Mouse (Mus musculus) layer of hippocampus, postnatal 10 days (tissue): ENCODE results near the gene Gm49396. TPM values are rescaled to one million over a fixed set of nuclear protein-coding genes. Genes with fewer than 3 reads are reported as not detected.
A peak's percentile ranks its signal among the peaks of the same experiment; 100 is the strongest.

Source experiments
- DNase-seq, 2 experiments: peaks; one replicate each; pipeline ENCODE4 v3.0.0; 2021; ENCODE audit warnings: low spot score in 2 of 2
- total RNA-seq, 2 experiments: library from RNA; stranded (reverse); gene quantifications; 2 replicates each; pipeline ENCODE4 v1.2.3; 2021

The Gm49396 gene
- total RNA-seq, 2 experiments from 2014 or later, result 4.8 to 5.8 TPM

DNA sequence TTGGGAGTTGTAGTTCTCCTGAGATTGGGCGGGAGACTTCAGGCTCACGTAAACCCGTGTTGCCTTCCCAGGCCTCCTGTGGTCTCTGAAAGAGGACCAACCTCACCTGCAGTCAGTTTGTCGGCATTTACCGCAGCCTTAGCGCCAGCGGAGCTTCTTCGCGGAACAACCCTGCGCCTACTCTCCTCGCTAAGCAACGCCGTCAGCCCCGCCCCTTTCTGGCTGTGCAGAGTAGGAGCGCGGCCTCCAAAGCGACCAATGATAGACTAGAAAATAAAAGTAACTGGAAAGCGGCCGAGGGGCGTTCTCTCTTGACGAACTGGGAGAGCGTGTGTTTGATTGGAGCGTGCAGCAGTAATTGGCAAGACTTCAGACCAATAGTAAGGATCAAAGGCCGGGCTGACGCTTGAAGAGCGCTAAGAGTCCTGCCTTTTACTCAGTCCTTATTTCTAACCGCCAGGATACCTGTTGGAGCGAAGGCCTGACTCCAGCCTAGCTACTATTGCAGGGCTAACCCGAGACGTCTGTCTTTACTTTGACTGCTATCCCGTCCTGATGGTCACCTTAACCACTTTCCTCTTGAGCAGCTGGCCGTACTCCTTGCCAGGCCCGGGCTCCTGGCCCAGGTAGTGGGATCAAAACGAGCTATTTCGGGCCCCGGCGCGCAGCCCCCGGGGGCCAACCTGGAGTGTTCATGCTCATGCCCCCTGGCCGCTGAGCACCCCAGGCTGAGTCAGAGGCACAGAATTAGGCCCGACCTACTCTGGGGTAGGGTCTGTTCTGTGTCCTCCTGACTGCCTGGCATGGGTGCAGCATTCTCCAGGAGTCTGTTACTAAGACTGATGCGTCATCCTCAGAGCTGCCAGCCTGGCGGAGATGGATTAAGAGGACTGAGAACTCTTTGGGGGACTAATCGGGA is 10.8 kb upstream of the Gm49396 start, which contains the start of the genes Hspb6 and Proser3:
Hspb6 (plus strand) TSS at position 77 of the 919 bp plus-strand sequence.
Proser3 (minus strand) TSS at position 198 of the 919 bp plus-strand sequence.
- peak; percentile 95 to 97 for DNase-seq

DNA sequence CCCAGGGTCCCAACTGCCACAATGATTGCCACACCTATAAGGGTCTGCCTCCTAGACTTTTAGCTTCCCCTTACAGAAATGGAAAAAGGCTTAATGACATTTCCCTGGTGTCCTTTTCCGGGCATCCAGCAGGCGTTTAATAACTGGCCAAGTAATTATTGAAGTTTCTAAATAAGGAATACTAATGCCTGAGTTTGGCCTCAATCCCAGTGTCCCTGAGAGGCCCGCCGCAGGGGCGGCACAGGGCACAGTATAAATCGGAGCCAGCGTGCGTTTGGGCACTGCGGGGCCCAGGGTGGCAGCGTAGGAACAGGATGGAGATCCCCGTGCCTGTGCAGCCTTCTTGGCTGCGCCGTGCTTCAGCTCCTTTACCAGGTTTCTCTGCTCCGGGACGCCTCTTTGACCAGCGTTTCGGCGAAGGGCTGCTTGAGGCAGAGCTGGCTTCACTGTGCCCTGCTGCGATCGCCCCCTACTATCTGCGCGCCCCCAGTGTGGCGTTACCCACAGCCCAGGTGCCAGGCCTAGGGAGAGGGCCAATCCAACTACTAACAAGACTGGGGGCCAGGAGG is 10.0 kb upstream of the Gm49396 start:
- peak; percentile 37 to 56 for DNase-seq

DNA sequence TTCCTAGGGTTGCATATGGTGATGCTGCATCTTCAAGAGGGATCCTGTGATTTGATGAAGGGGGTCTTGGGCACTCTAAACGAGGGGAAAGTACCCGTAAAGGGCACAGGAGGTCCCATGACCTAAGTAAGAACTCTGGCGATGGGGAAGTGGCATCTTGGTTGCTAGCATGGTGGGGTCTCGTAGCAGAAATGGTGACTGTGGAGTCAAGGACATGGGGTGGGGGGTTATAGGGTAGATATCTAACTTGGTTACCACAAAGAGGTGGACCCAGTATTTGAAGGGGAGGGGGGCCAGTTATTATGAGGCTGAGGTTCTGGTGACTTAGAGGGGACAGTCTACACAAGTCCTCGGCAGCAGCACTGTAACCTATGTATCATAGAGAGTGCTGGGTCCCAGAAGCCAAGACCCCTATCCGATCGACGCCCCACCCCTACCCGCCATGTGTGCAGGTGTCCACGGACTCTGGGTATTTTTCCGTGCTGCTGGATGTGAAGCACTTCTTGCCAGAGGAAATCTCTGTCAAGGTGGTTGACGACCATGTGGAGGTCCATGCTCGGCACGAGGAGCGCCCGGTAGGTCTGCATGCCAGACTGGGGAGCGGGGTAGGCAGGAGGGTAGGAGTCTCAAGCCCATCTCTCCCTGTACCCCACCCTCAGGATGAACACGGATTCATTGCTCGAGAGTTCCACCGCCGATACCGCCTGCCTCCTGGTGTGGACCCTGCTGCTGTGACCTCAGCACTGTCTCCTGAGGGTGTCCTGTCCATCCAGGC is 9.1 kb upstream of the Gm49396 start:
- DNase-seq, result no peak

DNA sequence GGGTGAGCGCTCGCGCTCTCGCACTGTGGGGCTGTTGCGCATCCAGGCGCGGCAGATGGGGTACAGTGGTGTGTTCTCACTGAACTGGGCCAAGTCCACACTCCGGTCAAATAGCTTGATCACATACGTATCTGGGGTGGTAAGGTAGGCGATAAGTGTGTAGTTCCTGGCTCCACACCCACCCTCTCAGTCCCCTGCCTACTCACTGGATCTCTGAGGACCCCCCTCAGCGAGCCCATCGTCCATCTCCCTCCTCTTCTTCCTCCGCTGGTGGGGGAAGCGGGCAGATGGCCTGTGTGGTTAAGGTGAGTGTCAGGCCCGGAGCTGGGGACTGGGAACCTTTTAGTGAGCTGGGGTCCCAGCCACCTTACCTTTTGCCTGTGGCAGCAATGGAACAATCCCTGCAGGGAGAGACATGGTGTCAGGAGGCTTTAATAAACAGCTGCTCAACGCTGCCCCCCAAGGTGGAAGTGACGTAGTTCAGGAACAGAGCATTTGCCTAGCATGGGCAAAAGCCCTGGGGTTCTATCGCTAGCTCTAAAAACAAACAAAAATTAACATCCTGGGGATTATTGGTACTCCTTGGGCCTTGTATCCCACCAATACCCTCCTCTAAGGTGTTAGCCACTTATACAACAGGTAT is 6.1 kb upstream of the Gm49396 start:
- DNase-seq, result no peak

DNA sequence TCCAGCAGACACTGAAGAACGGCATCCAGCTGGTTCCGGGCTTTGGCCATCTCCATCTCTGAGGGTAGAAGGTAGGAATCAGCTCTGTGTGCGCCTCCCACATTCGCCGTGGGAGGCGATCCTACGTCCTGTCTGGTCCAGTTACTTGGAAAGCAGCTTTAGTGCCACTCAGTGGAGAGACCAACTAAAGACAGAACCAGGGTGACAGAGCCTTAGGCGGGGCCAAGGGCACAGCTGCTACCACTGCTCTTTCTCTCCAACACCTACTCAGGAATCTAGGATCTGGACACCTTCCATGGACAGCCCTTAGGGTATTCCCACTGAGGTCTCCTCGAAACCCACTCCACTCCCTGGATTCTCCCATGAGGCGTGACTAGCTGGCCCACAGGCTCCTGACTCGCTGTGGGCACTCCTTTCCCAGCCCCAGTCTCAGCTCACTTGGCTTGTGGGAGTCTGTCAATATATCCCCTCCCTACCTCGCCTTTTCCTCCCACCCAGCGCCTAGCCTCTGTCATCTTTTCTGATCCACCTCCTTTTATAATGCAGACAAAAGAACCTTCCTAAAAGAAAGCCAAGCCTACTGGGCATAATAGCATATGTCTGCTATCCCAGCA is 5.1 kb upstream of the Gm49396 start:
- no peak for DNase-seq

DNA sequence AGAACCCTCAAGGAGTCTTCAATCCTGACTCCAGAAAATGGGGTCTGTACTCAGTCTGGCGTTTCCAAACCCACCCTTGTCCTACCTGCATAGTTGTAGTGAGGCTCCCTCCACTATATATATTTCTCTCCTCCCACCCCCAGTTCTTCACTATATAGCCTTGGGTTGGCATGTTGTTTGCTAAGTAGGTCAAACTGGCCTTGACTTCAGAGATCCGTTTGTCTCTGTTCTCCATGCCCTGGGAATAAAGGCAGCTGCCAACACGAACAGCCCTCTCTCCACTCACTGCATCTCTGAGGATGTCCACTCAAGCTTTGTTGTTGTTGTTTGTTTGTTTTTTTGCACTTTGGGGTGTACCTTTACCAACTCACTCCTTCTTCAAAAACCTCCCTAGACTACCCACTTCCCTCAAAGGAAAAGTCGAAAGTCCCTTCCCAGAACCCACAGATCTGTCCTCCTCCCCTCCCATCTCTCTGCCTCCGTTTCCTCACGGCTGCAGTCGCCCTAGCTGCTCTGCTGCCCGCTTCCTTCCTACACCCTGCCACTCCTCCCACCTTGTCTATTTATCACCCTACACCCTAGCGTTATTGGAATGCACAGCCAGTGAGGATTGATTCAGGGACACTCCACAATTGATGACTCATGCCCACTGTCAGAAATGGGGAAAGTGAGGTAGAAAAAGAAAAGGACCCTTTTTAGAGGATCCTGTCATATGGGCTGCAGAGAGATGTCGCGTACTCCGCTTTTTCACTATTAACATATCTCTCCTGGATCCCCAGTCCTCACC is 4.3 kb upstream of the Gm49396 start:
- DNase-seq, result no peak

DNA sequence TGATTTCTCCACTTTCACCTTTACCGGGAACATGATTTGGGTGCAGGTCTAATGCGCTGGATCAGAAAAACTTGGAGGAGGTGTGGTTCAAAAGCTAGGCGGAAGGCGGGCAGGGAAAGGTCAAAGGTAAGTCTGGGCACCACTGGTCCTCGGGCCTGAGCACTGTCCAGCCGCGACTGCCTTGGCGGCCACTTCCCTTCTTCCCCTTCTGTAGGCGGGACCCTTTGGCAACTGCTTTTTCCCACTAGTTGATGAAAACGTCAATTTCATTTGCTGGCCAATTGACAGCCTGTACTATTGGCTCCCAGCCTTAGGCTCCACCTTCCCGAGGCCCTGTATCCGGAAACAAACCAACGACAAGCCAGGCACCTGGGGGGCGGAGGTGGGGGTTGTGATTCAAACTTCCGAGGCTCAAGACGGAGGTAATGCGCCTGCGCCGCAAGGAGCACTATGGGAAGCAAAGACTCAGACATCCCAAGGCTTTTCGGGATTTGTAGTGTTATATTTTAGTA is 3.6 kb upstream of the Gm49396 start, which contains the start of gene Lin37:
Lin37 (minus strand) TSS at position 396 of the 512 bp plus-strand sequence.
- DNase-seq, result peak; percentile 95 to 96

DNA sequence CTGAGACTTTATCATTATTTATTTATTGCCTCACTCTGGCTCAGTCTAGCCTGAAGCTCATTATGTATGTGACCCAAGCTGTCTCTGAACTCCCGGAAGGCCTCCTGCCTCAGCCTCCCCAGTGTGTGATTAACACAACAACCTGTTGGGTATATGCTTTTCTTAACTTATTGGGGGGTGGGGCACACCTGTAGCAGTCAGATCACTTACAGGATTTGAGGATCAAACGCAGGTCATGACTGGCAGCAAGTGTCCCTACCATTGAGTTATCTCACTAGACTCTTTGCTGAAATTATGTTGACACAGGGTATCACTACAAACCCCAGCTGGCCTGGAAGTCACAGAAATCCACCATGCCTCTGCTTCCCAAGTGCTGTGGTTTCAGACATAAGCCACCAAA is 2.8 kb upstream of the Gm49396 start:
- DNase-seq, result no peak

DNA sequence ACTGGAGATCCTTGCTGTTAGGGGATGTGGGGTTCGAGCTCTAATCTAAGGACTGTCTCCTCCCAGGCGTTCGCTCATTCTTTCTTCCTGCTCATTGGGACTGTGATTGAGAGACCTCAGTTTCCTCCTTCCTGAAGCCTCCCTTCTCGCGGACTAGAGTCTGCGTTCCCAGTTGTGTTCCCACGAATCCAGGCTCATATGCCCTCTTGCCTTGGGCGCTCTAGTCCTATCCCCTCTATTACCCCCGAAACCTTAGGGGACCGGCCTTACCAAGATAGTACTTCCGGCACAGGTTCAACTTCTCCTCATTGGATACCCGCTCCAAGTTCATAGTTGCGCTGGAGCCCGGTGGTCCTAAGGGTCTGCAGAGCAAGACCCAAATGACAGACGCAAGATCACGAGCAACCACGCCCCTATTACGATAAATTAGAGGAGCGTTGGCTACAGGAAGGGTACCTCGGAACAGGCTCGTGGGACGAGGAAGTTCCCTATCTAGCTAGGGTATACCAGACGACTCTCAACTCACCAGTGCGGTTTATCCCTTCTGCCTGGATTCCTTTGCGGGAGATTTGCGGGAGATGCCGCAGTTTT is 523 bp upstream of the Gm49396 start:
- no peak for DNase-seq

DNA sequence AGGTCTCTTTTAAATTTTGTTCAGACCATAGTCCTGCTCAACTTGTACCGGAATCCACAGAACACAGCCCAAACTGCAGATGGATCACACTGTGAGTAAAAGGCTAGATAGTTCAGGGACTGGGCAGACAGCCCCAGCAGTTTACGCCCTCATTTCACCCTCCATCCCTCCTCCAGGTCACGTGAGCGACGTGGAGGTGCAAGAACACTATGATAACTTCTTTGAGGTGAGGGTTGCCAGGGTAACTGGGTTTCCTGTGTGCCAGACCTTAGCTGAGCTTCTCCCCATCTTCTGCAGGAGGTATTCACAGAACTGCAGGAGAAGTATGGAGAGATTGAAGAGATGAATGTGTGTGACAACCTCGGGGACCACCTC is 749 bp downstream of the Gm49396 start:
- DNase-seq, result no peak

DNA sequence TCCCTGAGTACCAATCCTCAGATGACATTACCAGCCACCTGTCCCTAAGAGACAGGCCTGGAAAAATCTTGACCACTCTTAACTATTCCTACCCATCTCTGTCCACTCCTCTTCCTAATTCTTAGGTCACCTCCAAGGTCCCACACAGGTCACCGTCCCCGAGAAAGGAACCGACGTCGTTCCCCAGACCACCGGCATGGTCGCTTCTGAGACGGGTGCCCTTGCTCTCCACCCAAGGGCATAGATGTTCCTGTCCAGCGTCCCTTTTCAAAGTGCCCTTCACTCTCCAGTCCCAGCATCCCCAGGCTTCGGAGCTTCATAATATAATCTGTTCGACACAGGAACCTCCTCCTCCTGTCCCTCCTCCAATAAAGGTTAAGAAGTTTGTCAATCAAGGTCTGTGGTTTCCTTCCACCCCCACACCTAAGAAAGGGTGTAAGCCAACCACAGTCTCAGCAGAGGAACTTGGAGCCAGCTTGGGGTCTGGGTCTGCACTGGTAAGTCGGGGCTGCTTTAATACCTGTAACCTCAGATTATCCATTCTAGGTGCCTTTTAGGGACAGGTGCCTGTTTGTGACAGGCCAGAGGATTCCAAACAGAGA is 1.9 kb downstream of the Gm49396 start, which contains the start of gene Igflr1:
Igflr1 (plus strand) TSS at position 458 of the 602 bp plus-strand sequence.
- DNase-seq, result no peak

DNA sequence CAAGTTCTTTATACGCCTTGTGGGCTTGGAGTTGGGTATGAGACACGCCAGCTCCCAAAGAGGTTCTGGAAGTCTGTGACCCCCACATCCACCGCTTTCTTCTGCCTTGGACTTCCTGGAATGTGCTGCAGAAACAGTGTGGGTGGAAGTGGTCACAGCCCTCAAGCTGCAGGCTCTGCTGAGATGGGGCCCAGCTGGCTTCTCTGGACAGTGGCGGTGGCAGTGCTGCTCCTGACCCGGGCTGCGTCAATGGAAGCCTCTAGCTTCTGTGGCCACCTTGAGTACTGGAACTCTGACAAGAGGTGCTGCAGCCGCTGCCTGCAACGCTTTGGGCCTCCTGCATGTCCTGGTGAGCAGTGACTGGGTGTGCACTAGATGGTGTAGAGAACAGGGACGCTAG is 2.9 kb downstream of the Gm49396 start:
- no peak for DNase-seq

DNA sequence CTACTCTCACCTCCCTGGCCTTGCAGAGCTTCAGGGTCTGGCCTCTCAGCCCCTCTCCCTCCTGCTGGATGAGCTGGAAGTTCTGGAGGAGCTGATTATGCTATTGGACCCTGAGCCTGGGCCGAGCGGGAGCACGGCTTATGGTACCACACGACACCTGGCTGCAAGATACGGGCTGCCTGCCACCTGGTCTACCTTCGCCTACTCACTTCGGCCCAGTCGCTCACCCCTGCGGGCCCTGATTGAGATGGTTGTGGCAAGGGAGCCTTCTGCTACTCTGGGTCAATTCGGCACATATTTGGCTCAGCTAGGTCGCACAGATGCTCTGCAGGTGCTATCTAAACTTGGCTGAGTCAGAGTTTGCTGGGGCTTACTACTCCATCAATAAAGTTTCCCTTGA is 4.4 kb downstream of the Gm49396 start:
- no peak for DNase-seq

DNA sequence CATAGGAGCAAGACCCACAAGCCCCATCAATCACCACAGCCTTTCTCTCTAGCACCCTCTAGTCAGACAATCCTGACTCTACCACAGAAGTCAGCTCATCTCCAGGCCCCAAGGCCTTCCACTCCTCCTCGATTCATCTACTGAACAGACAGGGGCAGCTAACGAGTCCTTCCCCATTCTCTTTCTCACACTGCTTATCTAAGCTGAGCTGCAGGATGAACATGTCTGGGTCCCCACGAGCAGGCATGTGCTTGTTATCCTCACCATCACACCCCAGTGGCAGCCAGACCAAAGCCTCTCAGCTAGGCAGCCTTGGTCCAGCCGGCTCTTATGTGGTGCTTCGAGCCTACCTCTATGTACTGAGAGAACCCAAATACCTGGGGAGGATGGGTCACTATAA is 9.2 kb downstream of the Gm49396 start:
- no peak for DNase-seq

DNA sequence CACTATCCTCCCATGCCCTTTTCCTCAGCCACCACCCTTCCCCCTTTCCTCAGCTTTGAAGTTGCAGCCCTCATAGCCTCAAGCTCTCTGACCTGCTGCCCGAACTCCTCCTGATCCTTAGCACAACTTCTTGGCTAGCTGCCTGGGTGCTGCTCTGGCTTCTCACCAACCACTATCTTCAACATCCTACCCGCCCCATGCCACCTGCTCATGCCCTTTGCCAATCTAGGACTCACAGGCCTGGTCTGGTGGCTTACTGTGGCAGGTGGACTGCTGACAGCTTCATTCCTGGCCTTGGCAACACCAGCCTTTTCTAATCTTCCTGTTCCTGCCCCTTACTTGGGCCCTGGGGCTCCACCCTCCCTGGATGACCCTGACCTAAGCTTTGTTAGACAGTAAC is 9.8 kb downstream of the Gm49396 start:
- no peak for DNase-seq

DNA sequence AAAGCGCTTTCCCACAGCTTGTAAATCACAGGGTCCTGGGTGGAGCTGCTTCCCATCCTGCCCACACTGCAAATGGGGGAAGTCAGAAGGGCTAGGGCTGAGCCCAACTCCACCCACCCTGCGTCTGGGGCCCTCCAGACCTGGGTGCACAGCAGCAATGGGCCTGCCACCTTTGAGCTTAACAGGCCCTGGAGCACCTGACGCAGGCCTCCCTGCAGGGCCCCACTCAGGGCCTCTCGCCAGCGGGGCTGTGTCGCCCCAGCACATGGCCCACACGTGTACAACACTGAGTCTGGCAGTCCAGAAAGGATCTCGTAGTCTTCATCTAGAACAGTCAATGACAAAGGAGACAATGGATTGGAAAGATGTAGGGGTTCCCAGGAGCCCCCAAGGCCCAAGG is 16.8 kb downstream of the Gm49396 start:
- no peak for DNase-seq

DNA sequence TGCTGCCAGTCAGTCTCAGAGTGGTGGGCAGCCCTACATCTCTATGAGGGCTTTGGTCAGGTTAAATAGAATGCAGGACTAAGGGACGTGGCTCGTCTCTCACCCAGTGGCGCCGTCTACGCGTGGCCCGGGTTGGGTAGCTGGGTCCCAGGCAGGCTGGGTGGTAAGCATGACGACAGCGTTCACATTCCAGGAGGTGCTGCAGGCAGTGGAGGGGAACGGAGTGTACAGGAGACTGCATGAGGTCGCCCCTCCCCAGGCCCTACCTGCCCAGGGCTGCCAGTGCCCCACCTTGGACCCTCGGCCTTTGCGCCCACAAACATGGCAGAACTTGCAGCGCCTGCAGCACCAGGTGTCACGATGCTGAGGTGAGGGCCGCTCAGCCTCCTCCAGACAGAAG is 18.4 kb downstream of the Gm49396 start:
- DNase-seq, result no peak

DNA sequence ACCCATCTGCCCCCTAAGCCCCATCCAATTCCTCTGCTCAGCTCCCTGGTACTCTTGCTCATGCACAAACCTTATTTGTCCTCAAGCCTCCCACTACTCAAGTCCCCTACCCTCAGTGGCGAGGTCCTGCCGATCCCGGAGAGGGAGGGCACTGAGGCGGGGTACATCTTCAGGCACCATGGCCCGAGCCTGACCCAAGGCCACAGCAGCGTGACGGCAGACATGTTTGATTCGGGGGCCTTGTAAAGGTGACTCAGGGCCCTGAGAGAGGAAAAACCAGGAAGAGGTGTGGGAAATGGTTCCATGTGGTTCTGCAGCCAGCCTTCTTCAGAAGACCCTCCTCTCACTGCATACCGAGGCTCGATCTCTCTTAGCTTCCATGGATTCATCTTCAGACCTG is 21.2 kb downstream of the Gm49396 start:
- DNase-seq, result no peak

DNA sequence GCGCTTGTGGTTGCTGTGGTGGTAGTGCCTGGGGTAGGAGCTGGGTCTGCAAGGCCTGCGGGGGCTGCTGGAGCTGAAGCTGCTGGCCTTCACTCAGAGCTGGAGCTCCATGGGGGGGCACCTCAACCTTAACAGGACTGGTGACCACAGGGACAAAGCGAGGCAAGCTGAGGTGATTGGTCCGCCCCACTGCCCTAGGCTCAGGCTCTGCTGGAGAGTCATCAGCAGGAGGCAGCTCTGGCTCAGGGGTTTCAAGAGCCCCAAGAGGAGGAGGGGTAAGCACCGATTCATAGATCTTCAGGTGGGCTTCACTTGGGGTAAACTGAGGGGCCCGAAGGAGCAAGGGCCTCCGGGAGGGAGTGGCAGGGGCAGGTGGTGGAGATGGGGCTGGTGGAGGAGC is 22.0 kb downstream of the Gm49396 start:
- DNase-seq, result no peak
